30 mouse cellular contexts compared by ENCODE assay signal in the genomic region with DNA sequence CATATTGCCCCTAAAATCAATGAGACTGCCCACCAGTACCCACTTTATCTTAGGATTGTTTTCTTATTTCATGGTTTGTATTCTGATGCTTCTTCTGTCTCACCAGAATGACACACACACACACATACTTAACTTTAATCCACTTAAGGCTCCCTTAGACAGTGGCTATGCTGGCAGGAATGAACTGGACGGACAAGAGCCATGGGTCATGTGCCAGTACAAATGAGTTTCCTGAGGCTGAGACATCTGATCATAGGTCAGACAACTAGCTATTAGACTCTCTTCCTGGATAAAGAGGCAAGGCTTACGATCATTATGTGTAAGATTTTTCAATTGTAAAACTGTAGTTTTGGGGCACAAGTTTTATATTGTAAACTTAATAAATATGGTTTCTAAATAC.
A peak's percentile ranks its signal among the peaks of the same experiment; 100 is the strongest.
DNase-seq lines count a peak whose midpoint lies in the region; ATAC-seq and TF ChIP-seq lines count a peak whose summit lies in the region.
"Had no signal": no experiment of that assay in that cellular context is flagged by ENCODE, and none has a peak within 500 bp of the region (broad histone marks: within the 10 kb centered on the region; RNA-seq: fewer than 3 reads in every experiment).

No protein-coding gene starts in this region.

- H3K36me3 ChIP-seq in kidney, embryonic 15.5 days, result no peaks in the 10 kb centered on the region
- H3K36me3 ChIP-seq in kidney, embryonic 14.5 days (ENCODE audit: control insufficient read depth, insufficient read depth, low read length), result no peaks in the 10 kb centered on the region
- H3K36me3 ChIP-seq: embryonic facial prominence, embryonic 13.5 days; embryonic facial prominence, embryonic 15.5 days; forebrain, embryonic 10.5 days; forebrain, embryonic 12.5 days; G1E had no signal

- no peaks in the 10 kb centered on the region for H3K9me3 ChIP-seq in kidney, embryonic 15.5 days (replicated peaks)
- no peaks in the 10 kb centered on the region for H3K9me3 ChIP-seq in kidney, embryonic 14.5 days (ENCODE audit: control insufficient read depth, low read length)
- H3K9me3 ChIP-seq: embryonic facial prominence, embryonic 13.5 days; embryonic facial prominence, embryonic 15.5 days; forebrain, embryonic 10.5 days; forebrain, embryonic 12.5 days; G1E had no signal

- ATAC-seq in kidney, embryonic 15.5 days (replicated peaks; ENCODE audit: low FRiP score), result no peak
- ATAC-seq in kidney, embryonic 14.5 days (ENCODE audit: low FRiP score, low TSS enrichment), result no peak
- ATAC-seq: activated CD4-positive, CD25-positive, alpha-beta regulatory T cell, adult 4 months; CD4-positive, CD25-positive, alpha-beta regulatory T cell, adult 4 months; forebrain, embryonic 14.5 days; Patski had no signal

- intact Hi-C loops in gastrocnemius, adult 2 months (cut with DNase I), result no loop called here

- no peak overlapping the region for H3K4me3 ChIP-seq in kidney, embryonic 15.5 days (replicated peaks)
- H3K4me3 ChIP-seq in kidney, embryonic 14.5 days (ENCODE audit: low read length), result no peak overlapping the region
- H3K4me3 ChIP-seq in gastrocnemius, adult 2 months, result no peak overlapping the region
- H3K4me3 ChIP-seq: embryonic facial prominence, embryonic 13.5 days; embryonic facial prominence, embryonic 15.5 days; erythroblast, embryonic 14.5 days; forebrain, embryonic 10.5 days; forebrain, embryonic 12.5 days had no signal

- H3K27me3 ChIP-seq in kidney, embryonic 15.5 days, result peaks cover 6% of the 10 kb centered on the region; the same call in 1 of the 2 replicates
- no peaks in the 10 kb centered on the region for H3K27me3 ChIP-seq in kidney, embryonic 14.5 days (ENCODE audit: control insufficient read depth, insufficient read depth, low read length)
- H3K27me3 ChIP-seq: CH12.LX; embryonic facial prominence, embryonic 13.5 days; embryonic facial prominence, embryonic 15.5 days; forebrain, embryonic 12.5 days had no signal

- H3K27ac ChIP-seq in kidney, embryonic 15.5 days, result no peak overlapping the region
- H3K27ac ChIP-seq in kidney, embryonic 14.5 days (ENCODE audit: low read depth, low read length), result no peak overlapping the region
- H3K27ac ChIP-seq in gastrocnemius, adult 2 months, result no peak overlapping the region
- H3K27ac ChIP-seq: embryonic facial prominence, embryonic 13.5 days; embryonic facial prominence, embryonic 15.5 days; forebrain, embryonic 10.5 days; forebrain, embryonic 12.5 days had no signal

- no peak overlapping the region for H3K9ac ChIP-seq in kidney, embryonic 15.5 days
- H3K9ac ChIP-seq in kidney, embryonic 14.5 days (ENCODE audit: low read depth, low read length), result no peak overlapping the region
- H3K9ac ChIP-seq: embryonic facial prominence, embryonic 13.5 days; embryonic facial prominence, embryonic 15.5 days; forebrain, embryonic 12.5 days had no signal

- no peak for TF ChIP-seq CTCF in gastrocnemius, adult 2 months (IDR thresholded peaks at IDR 0.05)

- H3K4me2 ChIP-seq in kidney, embryonic 15.5 days, result no peak overlapping the region
- H3K4me2 ChIP-seq in kidney, embryonic 14.5 days (replicated peaks; ENCODE audit: low read depth, low read length), result no peak overlapping the region
- H3K4me2 ChIP-seq: embryonic facial prominence, embryonic 13.5 days; embryonic facial prominence, embryonic 15.5 days; forebrain, embryonic 12.5 days had no signal

- no peaks in the 10 kb centered on the region for H3K4me1 ChIP-seq in kidney, embryonic 15.5 days
- H3K4me1 ChIP-seq in kidney, embryonic 14.5 days (ENCODE audit: control insufficient read depth, insufficient read depth, low read length), result no peaks in the 10 kb centered on the region
- H3K4me1 ChIP-seq: embryonic facial prominence, embryonic 13.5 days; embryonic facial prominence, embryonic 15.5 days; forebrain, embryonic 10.5 days; forebrain, embryonic 12.5 days had no signal

- DNase-seq in kidney, adult 11 months, result peak; percentile 6
- DNase-seq in kidney, adult 9 months, result peak; percentile 37
- peak; percentile 11 for DNase-seq in kidney, postnatal 14 days
- no peak for DNase-seq in kidney, postnatal 4 days
- peak; percentile 77 for DNase-seq in adipocyte (ENCODE audit: low spot score)
- no peak for DNase-seq in gastrocnemius, adult 2 months
- DNase-seq: adrenal gland, adult 2 months; adrenal gland, postnatal 10 days; adrenal gland, postnatal 25 days; B cell, adult 2 months; cerebellum, adult 11 months; cerebellum, adult 18-20 months; cerebellum, adult 8-10 months; cerebellum, adult 9-11 months; cerebellum, postnatal 14 days; cerebellum, postnatal 36 days; embryo, embryonic 11 days had no signal

- WGBS in kidney, embryonic 15.5 days, result 68% methylated on average over 2 of the region's 2 CpGs
- 74% methylated on average over 2 of the region's 2 CpGs for WGBS in kidney, embryonic 14.5 days

Comparison
In these comparisons a context has a peak if more than half of its experiments do, and no peak if none do; other contexts are left out.
1. DNase-seq: peak in kidney, adult 11 months (single experiment), kidney, adult 9 months (single experiment), kidney, postnatal 14 days (single experiment) and adipocyte (single experiment); none in kidney, postnatal 4 days (0 of 2) and gastrocnemius, adult 2 months (single experiment).